Mouse (Mus musculus): ENCODE data around the gene Cyth3.

DNA sequence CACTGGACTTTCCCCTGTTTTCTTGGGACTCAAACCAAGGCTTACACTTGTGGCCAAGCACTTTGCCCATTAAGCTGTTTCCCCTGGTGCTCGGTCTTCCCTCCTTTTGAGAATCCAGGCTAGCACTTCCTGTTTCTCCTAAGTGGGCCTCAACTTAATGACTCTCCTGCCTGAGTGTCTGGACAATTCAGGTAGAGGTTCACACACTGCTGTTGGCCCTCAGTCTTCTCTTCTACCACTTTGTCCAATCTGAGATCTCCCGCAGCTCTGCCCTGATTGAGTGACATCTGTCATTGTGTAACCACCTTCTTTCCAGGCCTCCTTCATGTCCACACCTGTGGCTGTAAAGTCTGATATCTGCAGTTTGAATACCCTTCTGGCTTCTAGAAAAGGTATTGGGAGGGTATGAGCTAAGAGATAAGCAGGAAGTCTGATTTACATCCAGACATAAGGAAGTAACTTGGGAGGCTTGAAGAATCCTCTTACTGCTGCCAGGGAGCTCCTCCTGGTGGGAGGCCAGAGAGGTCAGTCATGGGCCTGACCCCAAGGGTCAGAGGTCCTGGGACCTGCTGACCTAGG, 127.5 kb downstream of the Cyth3 start:
- no peak for TF ChIP-seq CTCF (IDR thresholded peaks at IDR 0.05; ENCODE audit: low read depth, low read length)
- TF ChIP-seq POLR2AphosphoS5 (IDR thresholded peaks at IDR 0.05; ENCODE audit: insufficient replicate concordance, low read depth, low read length): no peak
- no peak for TF ChIP-seq TAL1 (conservative IDR thresholded peaks at IDR 0.05; ENCODE audit: low read depth, low read length)
- TF ChIP-seq GATA2 (IDR thresholded peaks at IDR 0.05; ENCODE audit: borderline replicate concordance, low read depth, low read length): no peak
- no peak for TF ChIP-seq GATA1 (IDR thresholded peaks at IDR 0.05; ENCODE audit: borderline replicate concordance, low read length)
